Mouse (Mus musculus): ENCODE results near the gene Cpne5. TPM values are rescaled to one million over a fixed set of nuclear protein-coding genes. Genes with fewer than 3 reads are reported as not detected.
"Not testable (repeated sequence)": the region's sequence is repeated elsewhere in the genome, so short reads cannot be mapped to it uniquely, and the experiment has no call there.

Gene Cpne5
- total RNA-seq, 2 experiments from 2014 or later, result 34.0 to 36.3 TPM

DNA sequence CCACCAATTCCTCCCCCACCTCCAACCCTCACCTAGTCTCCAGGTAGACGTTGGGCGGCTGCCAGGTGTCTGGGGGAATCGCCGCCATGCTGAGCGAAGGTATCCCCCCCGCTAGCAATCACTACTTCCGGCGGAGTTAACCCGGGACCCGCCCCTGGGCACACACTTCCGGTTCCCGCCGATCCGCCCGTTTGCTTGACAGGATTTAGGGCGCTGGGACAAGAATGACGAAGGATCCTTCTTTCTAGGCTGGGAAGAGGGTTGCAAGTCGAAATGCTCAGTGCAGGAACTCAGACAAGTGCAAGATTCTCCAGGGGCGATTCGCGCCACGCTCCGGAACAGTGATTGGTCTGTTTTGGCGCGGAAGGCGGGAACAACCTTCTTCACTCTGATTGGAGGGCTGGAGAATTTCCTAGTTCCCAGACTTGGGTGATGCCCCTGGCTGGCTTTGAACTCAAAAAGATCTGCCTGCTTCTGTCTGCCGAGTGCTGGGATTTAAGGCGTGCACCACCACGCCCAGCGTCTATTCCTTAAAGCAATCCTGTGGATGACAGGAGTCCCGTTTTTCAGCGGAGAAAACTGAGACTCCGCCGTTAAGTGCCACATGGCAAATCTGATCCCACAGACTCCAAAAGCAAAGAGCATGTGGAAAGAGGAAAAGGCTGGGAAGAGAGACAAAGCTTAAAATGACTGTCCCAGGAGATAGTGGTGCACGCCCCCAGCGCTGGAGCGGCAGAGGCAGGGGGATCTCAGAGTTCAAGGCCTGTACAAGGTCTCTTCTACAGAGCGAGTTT lies 26.1 kb upstream of the Cpne5 start, which contains the start of gene Ppil1:
Gene Ppil1, minus strand, starts transcription at position 347 of the 794 bp plus-strand sequence.
- TF ChIP-seq CTCF (conservative IDR thresholded peaks at IDR 0.05), result no peak
- H3K27ac ChIP-seq, result peak within 1 kb of the TSS; percentile 92
- H3K4me3 ChIP-seq, result peak within 1 kb of the TSS; percentile 87
- peak; percentile 71 to 72 for DNase-seq (ENCODE audit: low spot score in 2 of 2)

DNA sequence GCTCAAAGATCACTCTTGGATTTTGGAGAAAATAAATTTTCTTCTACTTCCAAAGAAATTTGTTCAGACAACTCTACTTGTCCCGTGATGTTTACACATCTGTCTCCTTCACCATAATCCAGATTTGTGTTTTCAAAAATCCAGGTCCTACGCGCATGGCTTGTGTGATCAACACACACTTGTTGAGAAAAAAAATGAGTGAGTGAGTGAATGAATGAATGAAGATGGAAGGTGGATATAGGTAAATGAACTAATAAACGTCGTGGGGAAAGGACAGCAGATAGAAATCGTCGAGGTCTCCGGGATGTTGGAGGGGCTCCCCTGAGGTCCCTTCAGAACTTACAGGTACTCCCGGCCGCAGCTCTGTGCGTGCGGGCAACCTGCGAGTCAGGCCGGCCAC lies 25.4 kb upstream of the Cpne5 start:
- Histone ChIP-seq H3K4me3 (peak overlapping the region; percentile 87), H3K27ac (peak overlapping the region; percentile 92)
- TF ChIP-seq CTCF (conservative IDR thresholded peaks at IDR 0.05), result no peak
- DNase-seq (ENCODE audit: low spot score in 2 of 2), result no peak

DNA sequence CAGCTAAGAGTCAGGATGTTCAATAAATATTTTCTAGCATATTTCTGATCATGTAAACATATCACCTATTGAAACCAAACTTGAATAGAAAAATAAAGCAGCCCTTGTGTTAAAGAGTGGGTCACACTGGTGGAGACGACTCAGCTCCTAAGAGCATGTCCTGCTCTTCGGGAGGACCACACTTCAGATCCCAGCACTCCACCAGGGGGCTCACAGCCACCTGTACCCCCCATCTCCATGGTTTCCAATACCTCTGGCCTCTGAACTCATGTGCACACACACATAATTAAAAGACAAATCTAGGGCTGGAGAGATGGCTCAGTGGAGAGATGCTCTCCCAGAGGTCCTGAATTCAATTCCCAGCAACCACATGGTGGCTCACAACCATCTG lies 24.3 kb upstream of the Cpne5 start:
- peak; percentile 20 for TF ChIP-seq CTCF (conservative IDR thresholded peaks at IDR 0.05)
- DNase-seq (ENCODE audit: low spot score in 2 of 2), result no peak
- Histone ChIP-seq H3K4me3 (no peak overlapping the region), H3K27ac (no peak overlapping the region)

DNA sequence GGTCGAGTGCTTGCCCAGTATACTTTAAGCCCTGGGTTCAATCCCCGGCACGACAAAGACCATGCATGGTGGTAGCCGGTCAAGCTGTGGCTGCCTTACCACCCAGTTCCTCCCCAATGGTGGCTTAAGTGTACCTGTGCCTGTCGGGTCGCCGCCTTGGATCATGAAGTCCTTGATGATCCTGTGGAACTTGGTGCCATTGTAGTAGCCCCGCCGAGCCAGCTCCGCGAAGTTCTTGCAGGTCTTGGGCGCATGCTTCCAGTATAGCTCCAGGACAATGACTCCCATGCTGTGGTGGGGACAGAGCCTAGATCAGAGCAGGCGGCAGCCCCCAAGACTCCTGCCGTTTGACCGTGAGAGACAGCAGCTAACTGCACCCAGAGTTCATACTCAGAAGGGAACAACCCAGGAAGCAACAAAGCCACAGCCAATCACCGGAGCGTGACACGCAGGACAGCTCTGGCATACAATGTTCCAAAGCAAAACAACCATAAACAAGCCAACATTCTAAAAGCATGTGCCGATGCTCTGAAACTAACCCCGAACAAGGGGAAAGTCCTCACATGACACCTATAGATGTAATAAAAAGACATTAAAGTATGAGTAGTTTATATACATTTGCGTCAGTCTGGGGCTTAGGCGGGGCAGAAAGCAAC lies 23.8 kb upstream of the Cpne5 start:
- no peak for TF ChIP-seq CTCF (conservative IDR thresholded peaks at IDR 0.05)
- Histone ChIP-seq H3K4me3 (no peak overlapping the region), H3K27ac (no peak overlapping the region)
- DNase-seq (ENCODE audit: low spot score in 2 of 2), result no peak

DNA sequence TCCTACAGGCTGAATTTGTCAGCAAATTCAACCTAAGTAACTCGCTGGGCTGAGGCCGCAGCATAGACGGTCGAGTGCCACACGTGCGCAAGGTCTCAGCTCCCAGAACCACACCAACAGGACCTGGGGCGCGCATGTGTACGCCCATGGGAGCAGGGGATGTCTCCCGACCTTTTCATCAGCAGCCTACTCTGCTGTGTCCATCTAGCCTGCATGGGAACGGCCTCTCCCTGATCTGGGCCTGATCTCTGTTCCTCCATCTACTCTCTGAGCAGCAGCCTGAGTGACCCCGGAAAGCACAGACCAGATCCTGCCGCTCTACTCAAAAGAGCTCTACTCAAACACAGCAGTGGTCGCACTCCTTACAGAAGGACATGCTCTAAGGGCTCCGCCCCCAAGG lies 22.5 kb upstream of the Cpne5 start:
- DNase-seq (ENCODE audit: low spot score in 2 of 2), result no peak
- no peak overlapping the region for H3K27ac ChIP-seq
- no peak overlapping the region for H3K4me3 ChIP-seq
- TF ChIP-seq CTCF (conservative IDR thresholded peaks at IDR 0.05), result no peak

DNA sequence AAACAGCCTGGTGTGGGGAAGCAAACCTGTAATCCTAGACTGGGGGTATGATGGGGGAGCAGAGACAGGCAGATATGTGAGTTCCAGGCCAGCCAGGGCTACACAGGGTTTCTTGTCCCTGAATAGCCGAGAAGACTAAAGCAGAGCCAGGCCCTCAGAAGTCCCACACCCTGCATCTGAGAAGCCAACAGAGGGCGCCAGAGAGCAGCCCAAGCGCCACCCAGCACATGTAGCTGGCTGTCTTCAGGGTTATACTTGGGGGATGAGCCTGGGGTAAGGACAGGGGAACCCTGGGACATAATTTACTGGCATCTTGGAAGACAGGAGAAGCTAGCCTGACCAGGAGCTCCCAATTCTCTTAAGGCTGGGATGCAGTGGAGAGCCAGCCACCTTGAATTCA lies 21.5 kb upstream of the Cpne5 start:
- no peak overlapping the region for H3K27ac ChIP-seq
- peak in 1 of 2 experiments; percentile 83 for DNase-seq (ENCODE audit: low spot score in 2 of 2)
- no peak overlapping the region for H3K4me3 ChIP-seq
- peak; percentile 94 for TF ChIP-seq CTCF (conservative IDR thresholded peaks at IDR 0.05)

DNA sequence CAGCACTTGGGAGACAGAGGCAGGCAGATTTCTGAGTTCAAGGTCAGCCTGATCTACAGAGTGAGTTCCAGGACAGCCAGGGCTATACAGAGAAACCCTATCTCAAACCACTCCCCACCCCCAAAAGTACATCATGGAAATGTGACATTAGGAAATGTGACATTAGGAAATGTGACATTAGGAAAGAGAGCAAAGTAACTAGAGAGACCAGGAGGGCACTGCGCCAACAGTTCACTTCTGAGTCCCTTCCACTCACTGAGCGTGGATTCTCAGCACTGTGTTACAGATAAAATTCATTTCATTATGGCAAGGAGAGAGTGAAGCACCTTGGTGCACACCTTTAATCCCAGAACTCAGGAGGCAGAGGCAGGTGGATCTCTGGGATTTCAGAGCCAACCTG lies 21.0 kb upstream of the Cpne5 start:
- no peak for DNase-seq (ENCODE audit: low spot score in 2 of 2)
- no peak overlapping the region for H3K4me3 ChIP-seq
- no peak overlapping the region for H3K27ac ChIP-seq
- TF ChIP-seq CTCF (conservative IDR thresholded peaks at IDR 0.05), result no peak

DNA sequence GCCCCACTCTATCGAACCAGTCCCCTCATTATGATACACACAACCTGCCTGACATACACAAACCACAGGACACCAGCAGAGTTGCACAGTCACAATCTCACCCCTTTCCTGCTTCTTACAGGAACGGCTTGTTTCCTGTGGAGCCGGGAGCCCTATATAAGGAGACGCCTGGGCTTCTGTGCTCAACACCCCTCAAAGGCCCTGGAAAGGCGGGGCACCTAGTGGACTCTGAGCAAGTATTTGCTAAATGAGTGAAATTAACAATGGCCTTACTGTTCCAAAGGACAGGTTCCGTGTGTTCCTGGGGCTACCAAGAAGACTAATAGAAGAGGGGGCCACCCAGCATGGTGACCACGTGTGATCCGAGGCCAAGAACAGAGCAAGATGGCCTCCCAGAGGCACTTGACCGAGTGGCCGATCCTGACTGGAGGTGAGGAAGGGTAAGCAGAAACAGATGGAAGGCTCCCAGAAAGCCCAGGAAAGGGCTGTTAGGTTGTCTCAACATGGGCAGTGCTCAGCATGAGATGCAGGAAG lies 20.1 kb upstream of the Cpne5 start:
- H3K27ac ChIP-seq, result no peak overlapping the region

DNA sequence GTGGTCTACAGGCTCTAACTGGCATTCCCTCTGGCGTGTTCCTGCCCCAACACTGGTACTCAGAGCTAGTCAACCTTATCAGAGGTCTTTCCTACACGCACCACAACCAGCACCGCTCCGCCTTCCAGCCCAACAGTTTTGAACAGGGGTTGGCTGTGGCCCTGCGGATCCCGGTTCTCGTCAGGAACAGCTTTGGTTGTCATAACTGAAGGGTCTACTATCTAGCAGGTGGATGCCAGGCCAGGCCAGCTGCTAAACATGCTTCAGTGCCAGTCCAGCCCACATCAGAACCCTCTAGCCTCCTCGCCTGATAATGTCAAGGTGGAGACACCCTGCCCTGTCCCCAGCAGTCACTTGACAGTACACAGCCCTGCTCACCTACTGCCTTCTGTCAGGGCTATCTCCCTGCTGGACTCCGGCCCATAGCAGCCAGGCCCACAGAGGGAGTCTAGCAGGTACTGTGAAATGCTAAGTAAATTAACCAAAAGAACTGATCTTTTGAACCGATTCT lies 19.1 kb upstream of the Cpne5 start:
- no peak for DNase-seq (ENCODE audit: low spot score in 2 of 2)

More for the DNA sequence above, 20.1 kb upstream of the Cpne5 start:
- TF ChIP-seq CTCF (conservative IDR thresholded peaks at IDR 0.05), result no peak
- no peak for DNase-seq (ENCODE audit: low spot score in 2 of 2)
- H3K4me3 ChIP-seq, result no peak overlapping the region

DNA sequence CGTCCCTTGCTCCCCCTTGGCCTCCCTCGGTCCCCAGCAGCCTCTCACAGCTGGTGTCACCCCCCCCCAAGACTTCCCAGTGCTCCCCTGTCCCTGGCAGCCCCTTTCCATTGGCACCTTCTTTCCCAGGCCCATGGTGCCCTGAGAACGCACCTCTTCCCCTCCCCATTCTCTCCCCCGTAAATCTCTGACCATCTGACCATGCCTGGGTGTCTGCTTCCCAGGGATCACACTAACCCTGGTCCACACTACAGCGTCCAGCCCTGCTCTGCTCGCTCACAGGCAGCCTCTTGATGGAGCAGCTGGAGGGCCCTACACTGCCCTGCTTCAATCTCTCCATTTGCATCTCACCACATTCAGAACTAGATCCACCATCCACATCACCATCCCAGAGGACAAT lies 18.5 kb upstream of the Cpne5 start:
- no peak for DNase-seq (ENCODE audit: low spot score in 2 of 2)
- no peak for TF ChIP-seq CTCF (conservative IDR thresholded peaks at IDR 0.05)
- Histone ChIP-seq H3K4me3 (no peak overlapping the region), H3K27ac (no peak overlapping the region)

More for the DNA sequence above, 19.1 kb upstream of the Cpne5 start:
- no peak for TF ChIP-seq CTCF (conservative IDR thresholded peaks at IDR 0.05)
- no peak overlapping the region for H3K27ac ChIP-seq
- H3K4me3 ChIP-seq, result no peak overlapping the region

DNA sequence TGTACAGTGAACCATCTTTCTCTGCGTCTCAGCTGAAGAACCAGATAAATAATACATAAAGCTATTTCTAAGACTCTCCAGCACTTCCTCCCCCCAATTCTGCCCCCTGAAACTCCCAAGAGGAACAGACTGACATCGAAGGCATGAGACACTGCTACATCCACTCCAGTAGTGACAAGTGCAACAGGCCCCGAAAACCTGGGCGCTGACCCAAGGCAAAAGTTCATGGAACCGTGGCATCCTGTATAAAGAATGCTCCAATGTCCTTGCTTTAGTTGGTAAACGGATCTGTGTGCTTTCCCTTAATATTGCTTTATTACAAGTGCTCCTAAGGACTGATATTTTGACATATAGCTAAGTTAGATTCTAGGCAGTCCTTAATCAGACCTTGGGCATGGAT lies 16.8 kb upstream of the Cpne5 start:
- not testable (repeated sequence) for H3K4me3 ChIP-seq; DNase-seq (ENCODE audit: low spot score in 2 of 2); H3K27ac ChIP-seq

DNA sequence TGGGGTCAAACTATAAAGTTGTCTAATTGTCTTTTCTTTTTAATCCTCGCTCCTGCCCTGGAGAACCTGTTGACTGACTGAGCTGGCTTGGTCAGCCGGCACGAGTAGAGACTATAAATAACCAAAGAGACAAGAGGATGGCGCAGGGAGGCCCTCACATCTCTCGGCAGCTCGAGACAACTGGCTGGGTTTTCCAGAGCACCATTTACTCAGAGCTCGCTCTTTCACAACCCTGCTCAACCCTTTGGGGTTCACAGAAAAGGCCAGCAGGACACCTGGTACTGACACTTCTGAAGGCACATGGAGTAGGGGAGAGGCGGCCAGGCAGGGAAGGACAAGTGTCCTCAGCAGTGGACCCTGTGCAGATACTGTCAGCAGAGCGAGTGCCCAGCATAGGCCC lies 15.7 kb upstream of the Cpne5 start:
- no peak for TF ChIP-seq CTCF (conservative IDR thresholded peaks at IDR 0.05)
- Histone ChIP-seq H3K4me3 (no peak overlapping the region), H3K27ac (no peak overlapping the region)
- no peak for DNase-seq (ENCODE audit: low spot score in 2 of 2)

DNA sequence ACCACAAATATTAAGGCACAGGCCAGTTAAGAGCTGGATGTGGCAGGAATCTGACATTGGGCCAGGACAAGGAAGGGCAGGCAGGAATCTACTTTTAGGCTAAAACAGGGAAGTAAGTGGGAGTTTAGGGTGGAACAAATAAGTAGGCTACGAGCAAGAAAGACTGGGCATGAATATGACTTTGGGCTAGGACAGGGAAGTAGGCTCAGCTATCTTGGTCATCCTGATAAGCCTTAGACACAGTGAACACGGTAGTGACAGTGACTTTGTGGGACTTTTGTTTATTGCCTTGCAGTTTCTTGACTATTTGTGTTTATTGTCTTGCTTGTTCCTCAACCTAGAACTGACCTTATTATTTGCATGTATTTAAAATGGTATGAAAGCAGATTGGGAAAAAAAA lies 15.3 kb upstream of the Cpne5 start:
- TF ChIP-seq CTCF (conservative IDR thresholded peaks at IDR 0.05), result no peak
- H3K27ac ChIP-seq, result no peak overlapping the region

More for the DNA sequence above, 15.3 kb upstream of the Cpne5 start:
- no peak for DNase-seq (ENCODE audit: low spot score in 2 of 2)
- no peak overlapping the region for H3K4me3 ChIP-seq
